Mouse (Mus musculus) splenic B cell, adult 2 months (primary cell): Measurements from ENCODE around the gene Slc37a1.

Experiments
- DNase-seq: peaks from one replicate; pipeline ENCODE4 v3.0.0-alpha.2; 2011; ENCODE audit warnings: low read depth, low spot score
- H3K27me3 ChIP-seq: 2 replicates; pipeline ENCODE4 v1.6.1; 2012; ENCODE audit warnings: mild to moderate bottlenecking, low read length, moderate library complexity, mixed read lengths; ENCODE audit not compliant: control insufficient read depth, poor library complexity, insufficient read depth, severe bottlenecking
- H3K36me3 ChIP-seq: 2 replicates; pipeline ENCODE4 v1.6.1; 2012; ENCODE audit warnings: mild to moderate bottlenecking, low read length, moderate library complexity, mixed read lengths; ENCODE audit not compliant: control insufficient read depth, poor library complexity, insufficient read depth, severe bottlenecking

The Slc37a1 gene

DNA sequence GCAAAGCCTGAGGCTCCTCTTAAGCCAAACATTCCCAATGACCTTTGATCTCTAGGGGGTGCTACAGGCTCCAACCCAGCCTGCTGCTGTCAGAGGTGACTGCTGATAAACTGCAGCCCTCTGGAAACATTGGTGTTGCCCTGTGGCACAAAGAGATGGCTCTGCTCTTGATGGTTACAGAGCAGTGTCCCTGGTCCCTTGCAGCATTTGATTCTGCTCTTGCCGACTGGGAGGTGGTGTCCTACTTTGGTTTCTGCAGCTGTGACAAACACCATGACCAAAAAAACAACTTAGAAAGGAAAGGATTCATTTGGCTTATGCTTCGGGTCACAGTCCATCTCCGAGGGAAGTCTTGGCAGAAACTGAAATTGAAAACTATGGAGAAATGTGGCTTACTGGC is 104.9 kb downstream of the Slc37a1 start:
- Histone ChIP-seq H3K36me3 (no peaks in the 10 kb centered on the region), H3K27me3 (no peaks in the 10 kb centered on the region)
- DNase-seq, result no peak

GRCm38 (mm10) chr17:31392041-31392440 is 105.4 kb downstream of the Slc37a1 start:
- DNase-seq, result no peak
- H3K36me3 ChIP-seq, result no peaks in the 10 kb centered on the region

GRCm38 (mm10) chr17:31393811-31394210 is 107.2 kb downstream of the Slc37a1 start:
- H3K27me3 ChIP-seq, result no peaks in the 10 kb centered on the region
- H3K36me3 ChIP-seq, result no peaks in the 10 kb centered on the region

More at GRCm38 (mm10) chr17:31392041-31392440, 105.4 kb downstream of the Slc37a1 start:
- no peaks in the 10 kb centered on the region for H3K27me3 ChIP-seq

GRCm38 (mm10) chr17:31400294-31400693 is 113.7 kb downstream of the Slc37a1 start:
- H3K27me3 ChIP-seq, result no peaks in the 10 kb centered on the region
- H3K36me3 ChIP-seq, result no peaks in the 10 kb centered on the region
- no peak for DNase-seq

More at GRCm38 (mm10) chr17:31393811-31394210, 107.2 kb downstream of the Slc37a1 start:
- DNase-seq, result no peak
